Mouse (Mus musculus): ENCODE results near the gene Pnp2. TPM values are rescaled to one million over a fixed set of nuclear protein-coding genes. Genes with fewer than 3 reads are reported as not detected.
"Not testable (repeated sequence)": the region's sequence is repeated elsewhere in the genome, so short reads cannot be mapped to it uniquely, and the experiment has no call there.

The Pnp2 gene
- polyA plus RNA-seq, 1 experiment from 2014 or later = 0.98 TPM

- Histone ChIP-seq H3K9me3 (ENCODE audit: control insufficient read depth, low read length) (no peaks in the 10 kb centered on the region), H3K4me3 (ENCODE audit: low read length) (peak overlapping the region; percentile 90), H3K4me1 (ENCODE audit: control insufficient read depth, insufficient read depth, low read depth, low read length) (peaks cover 24% of the 10 kb centered on the region), H3K27ac (ENCODE audit: low read depth, low read length) (peak overlapping the region; percentile 91), H3K9ac (ENCODE audit: low read depth, low read length) (peak overlapping the region; percentile 98), H3K36me3 (ENCODE audit: control insufficient read depth, insufficient read depth, low read length) (peaks cover 22% of the 10 kb centered on the region), H3K4me2 (ENCODE audit: low read length) (peak overlapping the region; percentile 88), H3K27me3 (replicated peaks; ENCODE audit: control insufficient read depth, insufficient read depth, low read length) (no peaks in the 10 kb centered on the region)
- peak; percentile 41 for ATAC-seq
- WGBS = under 1% methylated on average over 24 of the region's 38 CpGs
These were observed 25.4 kb upstream of the Pnp2 start for GRCm38 (mm10) chr14:50930377-50930753.

- peak; percentile 99 for ATAC-seq
- peaks cover 20% of the 10 kb centered on the region for H3K4me1 ChIP-seq (ENCODE audit: control insufficient read depth, insufficient read depth, low read depth, low read length)
- H3K27ac ChIP-seq (ENCODE audit: low read depth, low read length) = peak within 1 kb of the TSS; percentile 91
- peaks cover 22% of the 10 kb centered on the region for H3K36me3 ChIP-seq (ENCODE audit: control insufficient read depth, insufficient read depth, low read length)
- H3K9me3 ChIP-seq (ENCODE audit: control insufficient read depth, low read length) = no peaks in the 10 kb centered on the region
- H3K4me2 ChIP-seq (ENCODE audit: low read length) = peak within 1 kb of the TSS; percentile 88
- no peaks in the 10 kb centered on the region for H3K27me3 ChIP-seq (replicated peaks; ENCODE audit: control insufficient read depth, insufficient read depth, low read length)
- H3K9ac ChIP-seq (ENCODE audit: low read depth, low read length) = peak within 1 kb of the TSS; percentile 98
- H3K4me3 ChIP-seq (ENCODE audit: low read length) = peak within 1 kb of the TSS; percentile 90
- under 1% methylated on average over 53 of the region's 68 CpGs for WGBS
These were observed 24.9 kb upstream of the Pnp2 start, which contains the start of the genes Pip4p1 and Pnp for GRCm38 (mm10) chr14:50930754-50931492. TSS of gene Pip4p1 (minus strand) at chr14:50930856. TSS of gene Pnp (plus strand) at chr14:50931082.

GRCm38 (mm10) chr14:50931493-50932020 is 24.2 kb upstream of the Pnp2 start:
- Histone ChIP-seq H3K9ac (ENCODE audit: low read depth, low read length) (peak overlapping the region; percentile 73), H3K4me3 (ENCODE audit: low read length) (peak overlapping the region; percentile 90), H3K27ac (ENCODE audit: low read depth, low read length) (peak overlapping the region; percentile 88), H3K4me2 (ENCODE audit: low read length) (peak overlapping the region; percentile 78), H3K36me3 (ENCODE audit: control insufficient read depth, insufficient read depth, low read length) (peaks cover 19% of the 10 kb centered on the region), H3K27me3 (replicated peaks; ENCODE audit: control insufficient read depth, insufficient read depth, low read length) (no peaks in the 10 kb centered on the region), H3K4me1 (ENCODE audit: control insufficient read depth, insufficient read depth, low read depth, low read length) (peaks cover 17% of the 10 kb centered on the region), H3K9me3 (ENCODE audit: control insufficient read depth, low read length) (no peaks in the 10 kb centered on the region)
- 12% methylated on average over 12 of the region's 12 CpGs for WGBS
- no peak for ATAC-seq

GRCm38 (mm10) chr14:50936649-50937048 is 19.1 kb upstream of the Pnp2 start:
- no peak overlapping the region for H3K4me3 ChIP-seq (ENCODE audit: low read length)
- H3K9ac ChIP-seq (ENCODE audit: low read depth, low read length) = no peak overlapping the region
- H3K27ac ChIP-seq (ENCODE audit: low read depth, low read length) = no peak overlapping the region
- no peaks in the 10 kb centered on the region for H3K36me3 ChIP-seq (ENCODE audit: control insufficient read depth, insufficient read depth, low read length)
- peaks cover 2% of the 10 kb centered on the region for H3K4me1 ChIP-seq (ENCODE audit: control insufficient read depth, insufficient read depth, low read depth, low read length)
- ATAC-seq = no peak
- no peaks in the 10 kb centered on the region for H3K9me3 ChIP-seq (ENCODE audit: control insufficient read depth, low read length)
- no peaks in the 10 kb centered on the region for H3K27me3 ChIP-seq (replicated peaks; ENCODE audit: control insufficient read depth, insufficient read depth, low read length)
- 64% methylated on average over 1 of the region's 1 CpGs for WGBS
- H3K4me2 ChIP-seq (ENCODE audit: low read length) = no peak overlapping the region

- no peaks in the 10 kb centered on the region for H3K36me3 ChIP-seq (ENCODE audit: control insufficient read depth, insufficient read depth, low read length)
- WGBS = 93% methylated on average over 3 of the region's 3 CpGs
These were observed 17.5 kb upstream of the Pnp2 start for GRCm38 (mm10) chr14:50938119-50938908.

GRCm38 (mm10) chr14:50938940-50939339 is 16.9 kb upstream of the Pnp2 start:
- 52% methylated on average over 2 of the region's 2 CpGs for WGBS
- Histone ChIP-seq H3K4me2 (ENCODE audit: low read length) (no peak overlapping the region), H3K27ac (ENCODE audit: low read depth, low read length) (no peak overlapping the region), H3K9me3 (ENCODE audit: control insufficient read depth, low read length) (no peaks in the 10 kb centered on the region), H3K4me3 (ENCODE audit: low read length) (no peak overlapping the region), H3K4me1 (ENCODE audit: control insufficient read depth, insufficient read depth, low read depth, low read length) (no peaks in the 10 kb centered on the region), H3K9ac (ENCODE audit: low read depth, low read length) (no peak overlapping the region), H3K36me3 (ENCODE audit: control insufficient read depth, insufficient read depth, low read length) (no peaks in the 10 kb centered on the region), H3K27me3 (replicated peaks; ENCODE audit: control insufficient read depth, insufficient read depth, low read length) (no peaks in the 10 kb centered on the region)
- no peak for ATAC-seq

More at GRCm38 (mm10) chr14:50938119-50938908, 17.5 kb upstream of the Pnp2 start:
- Histone ChIP-seq H3K4me1 (ENCODE audit: control insufficient read depth, insufficient read depth, low read depth, low read length) (no peaks in the 10 kb centered on the region), H3K27ac (ENCODE audit: low read depth, low read length) (no peak overlapping the region), H3K9ac (ENCODE audit: low read depth, low read length) (no peak overlapping the region), H3K4me3 (ENCODE audit: low read length) (no peak overlapping the region), H3K27me3 (replicated peaks; ENCODE audit: control insufficient read depth, insufficient read depth, low read length) (no peaks in the 10 kb centered on the region), H3K4me2 (ENCODE audit: low read length) (no peak overlapping the region), H3K9me3 (ENCODE audit: control insufficient read depth, low read length) (no peaks in the 10 kb centered on the region)
- no peak for ATAC-seq

- Histone ChIP-seq H3K4me2 (ENCODE audit: low read length) (peak within 1 kb of the TSS; percentile 59), H3K4me3 (ENCODE audit: low read length) (peak within 1 kb of the TSS; percentile 48), H3K4me1 (ENCODE audit: control insufficient read depth, insufficient read depth, low read depth, low read length) (no peaks in the 10 kb centered on the region), H3K27ac (ENCODE audit: low read depth, low read length) (peak within 1 kb of the TSS; percentile 79), H3K9ac (ENCODE audit: low read depth, low read length) (peak within 1 kb of the TSS; percentile 61), H3K27me3 (replicated peaks; ENCODE audit: control insufficient read depth, insufficient read depth, low read length) (no peaks in the 10 kb centered on the region), H3K9me3 (ENCODE audit: control insufficient read depth, low read length) (no peaks in the 10 kb centered on the region), H3K36me3 (ENCODE audit: control insufficient read depth, insufficient read depth, low read length) (no peaks in the 10 kb centered on the region)
- WGBS = 16% methylated on average over 31 of the region's 31 CpGs
- ATAC-seq = peak; percentile 99
These were observed 11.7 kb upstream of the Pnp2 start, which contains the start of gene Gm49342 for GRCm38 (mm10) chr14:50943932-50944667. TSS of gene Gm49342 (plus strand) at chr14:50944517.

- Histone ChIP-seq H3K9ac (ENCODE audit: low read depth, low read length) (peak overlapping the region; percentile 61), H3K4me2 (ENCODE audit: low read length) (peak overlapping the region; percentile 59), H3K27ac (ENCODE audit: low read depth, low read length) (peak overlapping the region; percentile 79), H3K4me3 (ENCODE audit: low read length) (peak overlapping the region; percentile 48)
- WGBS = 0% methylated on average over 15 of the region's 15 CpGs
- not testable (repeated sequence) for H3K36me3 ChIP-seq (ENCODE audit: control insufficient read depth, insufficient read depth, low read length); H3K27me3 ChIP-seq (replicated peaks; ENCODE audit: control insufficient read depth, insufficient read depth, low read length); H3K4me1 ChIP-seq (ENCODE audit: control insufficient read depth, insufficient read depth, low read depth, low read length); H3K9me3 ChIP-seq (ENCODE audit: control insufficient read depth, low read length)
- ATAC-seq = peak; percentile 97
These were observed 11.1 kb upstream of the Pnp2 start for GRCm38 (mm10) chr14:50944668-50945033.
